Mouse (Mus musculus): ENCODE data around the gene Kcna2. TPM values are rescaled to one million over a fixed set of nuclear protein-coding genes. Genes with fewer than 3 reads are reported as not detected.

Gene Kcna2
- polyA plus RNA-seq, 1 experiment from 2014 or later: 1.2 TPM

GRCm38 (mm10) chr3:107129251-107129650 lies 28.3 kb downstream of the Kcna2 start:
- Histone ChIP-seq H3K4me2 (replicated peaks) (no peak overlapping the region), H3K4me1 (replicated peaks) (0 out of 2 replicates have a peak, but pooled peaks cover 15% of the 10 kb centered on the region), H3K9me3 (no peaks in the 10 kb centered on the region), H3K27me3 (no peaks in the 10 kb centered on the region), H3K4me3 (replicated peaks) (no peak overlapping the region), H3K27ac (no peak overlapping the region), H3K9ac (replicated peaks) (no peak overlapping the region), H3K36me3 (no peaks in the 10 kb centered on the region)
- ATAC-seq: no peak
- 55% methylated on average over 2 of the region's 2 CpGs for WGBS

- Histone ChIP-seq H3K4me3 (replicated peaks) (no peak overlapping the region), H3K36me3 (no peaks in the 10 kb centered on the region), H3K4me1 (replicated peaks) (0 out of 2 replicates have a peak, but pooled peaks cover 15% of the 10 kb centered on the region), H3K9me3 (no peaks in the 10 kb centered on the region), H3K4me2 (replicated peaks) (no peak overlapping the region), H3K9ac (replicated peaks) (no peak overlapping the region), H3K27ac (no peak overlapping the region), H3K27me3 (no peaks in the 10 kb centered on the region)
- 86% methylated on average over 4 of the region's 4 CpGs for WGBS
- ATAC-seq: no peak
Measured at GRCm38 (mm10) chr3:107130661-107131326, 29.8 kb downstream of the Kcna2 start.

- Histone ChIP-seq H3K9ac (replicated peaks) (no peak overlapping the region), H3K4me3 (replicated peaks) (no peak overlapping the region), H3K4me2 (replicated peaks) (no peak overlapping the region), H3K9me3 (no peaks in the 10 kb centered on the region), H3K4me1 (replicated peaks) (0 out of 2 replicates have a peak, but pooled peaks cover 15% of the 10 kb centered on the region), H3K27me3 (no peaks in the 10 kb centered on the region), H3K36me3 (no peaks in the 10 kb centered on the region), H3K27ac (no peak overlapping the region)
- 80% methylated on average over 6 of the region's 6 CpGs for WGBS
- ATAC-seq: no peak
Measured at GRCm38 (mm10) chr3:107131846-107132245, 30.9 kb downstream of the Kcna2 start.

GRCm38 (mm10) chr3:107132651-107133050 lies 31.7 kb downstream of the Kcna2 start:
- H3K9ac ChIP-seq (replicated peaks): no peak overlapping the region
- peak; percentile 38 for ATAC-seq
- no peaks in the 10 kb centered on the region for H3K9me3 ChIP-seq
- no peak overlapping the region for H3K4me2 ChIP-seq (replicated peaks)
- WGBS: 70% methylated on average over 6 of the region's 6 CpGs
- H3K27ac ChIP-seq: 0 out of 2 replicates have a peak overlapping the region, but pooled peaks have one; percentile 31
- H3K36me3 ChIP-seq: no peaks in the 10 kb centered on the region
- no peak overlapping the region for H3K4me3 ChIP-seq (replicated peaks)
- H3K27me3 ChIP-seq: no peaks in the 10 kb centered on the region
- 0 out of 2 replicates have a peak, but pooled peaks cover 15% of the 10 kb centered on the region for H3K4me1 ChIP-seq (replicated peaks)

- no peaks in the 10 kb centered on the region for H3K36me3 ChIP-seq
- H3K27ac ChIP-seq: no peak overlapping the region
- H3K4me2 ChIP-seq (replicated peaks): no peak overlapping the region
- H3K4me1 ChIP-seq (replicated peaks): 0 out of 2 replicates have a peak, but pooled peaks cover 10% of the 10 kb centered on the region
- H3K4me3 ChIP-seq (replicated peaks): no peak overlapping the region
- no peaks in the 10 kb centered on the region for H3K9me3 ChIP-seq
- H3K9ac ChIP-seq (replicated peaks): no peak overlapping the region
- H3K27me3 ChIP-seq: no peaks in the 10 kb centered on the region
- ATAC-seq: no peak
- WGBS: 79% methylated on average over 3 of the region's 3 CpGs
Measured at GRCm38 (mm10) chr3:107134457-107134856, 33.5 kb downstream of the Kcna2 start.

GRCm38 (mm10) chr3:107147126-107147525 lies 46.2 kb downstream of the Kcna2 start:
- WGBS: 60% methylated on average over 7 of the region's 7 CpGs
- Histone ChIP-seq H3K9me3 (no peaks in the 10 kb centered on the region), H3K27me3 (no peaks in the 10 kb centered on the region), H3K4me2 (replicated peaks) (no peak overlapping the region), H3K27ac (no peak overlapping the region), H3K9ac (replicated peaks) (no peak overlapping the region), H3K36me3 (no peaks in the 10 kb centered on the region), H3K4me3 (replicated peaks) (no peak overlapping the region), H3K4me1 (replicated peaks) (peaks cover 18% of the 10 kb centered on the region)
- no peak for ATAC-seq

- Histone ChIP-seq H3K4me2 (replicated peaks) (no peak overlapping the region), H3K36me3 (no peaks in the 10 kb centered on the region), H3K9me3 (no peaks in the 10 kb centered on the region), H3K9ac (replicated peaks) (no peak overlapping the region), H3K27ac (no peak overlapping the region), H3K27me3 (no peaks in the 10 kb centered on the region), H3K4me3 (replicated peaks) (no peak overlapping the region), H3K4me1 (replicated peaks) (peaks cover 18% of the 10 kb centered on the region)
- no peak for ATAC-seq
- 74% methylated on average over 3 of the region's 3 CpGs for WGBS
Measured at GRCm38 (mm10) chr3:107149006-107149405, 48.1 kb downstream of the Kcna2 start.

- Histone ChIP-seq H3K9ac (replicated peaks) (no peak overlapping the region), H3K27ac (peak overlapping the region; percentile 42), H3K4me3 (replicated peaks) (no peak overlapping the region), H3K36me3 (no peaks in the 10 kb centered on the region), H3K4me1 (replicated peaks) (peaks cover 18% of the 10 kb centered on the region), H3K27me3 (no peaks in the 10 kb centered on the region), H3K4me2 (replicated peaks) (no peak overlapping the region), H3K9me3 (no peaks in the 10 kb centered on the region)
- ATAC-seq: peak; percentile 84
- 35% methylated on average over 3 of the region's 3 CpGs for WGBS
Measured at GRCm38 (mm10) chr3:107150469-107150868, 49.5 kb downstream of the Kcna2 start.

- peak overlapping the region; percentile 42 for H3K27ac ChIP-seq
- ATAC-seq: peak; percentile 82
- no peaks in the 10 kb centered on the region for H3K36me3 ChIP-seq
- H3K4me2 ChIP-seq (replicated peaks): no peak overlapping the region
- peaks cover 18% of the 10 kb centered on the region for H3K4me1 ChIP-seq (replicated peaks)
- WGBS: 26% methylated on average over 7 of the region's 7 CpGs
- H3K4me3 ChIP-seq (replicated peaks): no peak overlapping the region
- no peaks in the 10 kb centered on the region for H3K27me3 ChIP-seq
- H3K9me3 ChIP-seq: no peaks in the 10 kb centered on the region
- H3K9ac ChIP-seq (replicated peaks): no peak overlapping the region
Measured at GRCm38 (mm10) chr3:107150872-107151540, 50.1 kb downstream of the Kcna2 start.

- Histone ChIP-seq H3K9ac (replicated peaks) (no peak overlapping the region), H3K4me3 (replicated peaks) (no peak overlapping the region), H3K27me3 (0 out of 2 replicates have a peak, but pooled peaks cover 3% of the 10 kb centered on the region), H3K36me3 (no peaks in the 10 kb centered on the region), H3K4me1 (replicated peaks) (peaks cover 18% of the 10 kb centered on the region), H3K27ac (no peak overlapping the region), H3K4me2 (replicated peaks) (no peak overlapping the region), H3K9me3 (no peaks in the 10 kb centered on the region)
- WGBS: 91% methylated on average over 11 of the region's 11 CpGs
- ATAC-seq: no peak
Measured at GRCm38 (mm10) chr3:107153772-107154655, 53.1 kb downstream of the Kcna2 start.

- H3K27ac ChIP-seq: no peak overlapping the region
- no peak overlapping the region for H3K9ac ChIP-seq (replicated peaks)
- 0 out of 2 replicates have a peak, but pooled peaks cover 6% of the 10 kb centered on the region for H3K27me3 ChIP-seq
- H3K4me3 ChIP-seq (replicated peaks): no peak overlapping the region
- WGBS: 88% methylated on average over 7 of the region's 7 CpGs
- H3K36me3 ChIP-seq: no peaks in the 10 kb centered on the region
- no peaks in the 10 kb centered on the region for H3K9me3 ChIP-seq
- H3K4me1 ChIP-seq (replicated peaks): peaks cover 8% of the 10 kb centered on the region
- ATAC-seq: no peak
- no peak overlapping the region for H3K4me2 ChIP-seq (replicated peaks)
Measured at GRCm38 (mm10) chr3:107158856-107159255, 57.9 kb downstream of the Kcna2 start.
